Mouse (Mus musculus) heart, embryonic 11.5 days (tissue): ENCODE results near the gene Cux1. TPM values are rescaled to one million over a fixed set of nuclear protein-coding genes. Genes with fewer than 3 reads are reported as not detected.
A peak's percentile ranks its signal among the peaks of the same experiment; 100 is the strongest.

Experiments
- ATAC-seq: fragments of 200-750 bp; cut with Nextera tagmentation; replicated peaks from 2 replicates; pipeline ENCODE4 v1.8.0; 2017; ENCODE audit warnings: moderate library complexity; ENCODE audit not compliant: insufficient number of reproducible peaks, low FRiP score, low TSS enrichment
- H3K27ac ChIP-seq: fragments of 300-500 bp; sonication (generic); 2 replicates; pipeline ENCODE4 v1.5.1; 2014; ENCODE audit warnings: mild to moderate bottlenecking, low read depth, low read length
- H3K27me3 ChIP-seq: fragments of 300-500 bp; sonication (generic); 2 replicates; pipeline ENCODE4 v1.6.1; 2014; ENCODE audit warnings: mild to moderate bottlenecking, low read length, mixed read lengths; ENCODE audit not compliant: control insufficient read depth, insufficient read depth
- H3K36me3 ChIP-seq: fragments of 300-500 bp; sonication (generic); 2 replicates; pipeline ENCODE4 v1.6.1; 2014; ENCODE audit warnings: mild to moderate bottlenecking, low read length, moderate library complexity, mixed read lengths; ENCODE audit not compliant: control insufficient read depth, insufficient read depth
- H3K4me1 ChIP-seq: fragments of 300-500 bp; sonication (generic); 2 replicates; pipeline ENCODE4 v1.6.1; 2014; ENCODE audit warnings: low read length; ENCODE audit not compliant: control insufficient read depth, insufficient read depth
- H3K4me2 ChIP-seq: fragments of 300-500 bp; sonication (generic); 2 replicates; pipeline ENCODE4 v1.6.1; 2014; ENCODE audit warnings: mild to moderate bottlenecking, moderate library complexity
- H3K4me3 ChIP-seq: fragments of 300-500 bp; sonication (generic); 2 replicates; pipeline ENCODE4 v1.5.1; 2014; ENCODE audit warnings: low read depth, low read length
- H3K9ac ChIP-seq: fragments of 300-500 bp; sonication (generic); 2 replicates; pipeline ENCODE4 v1.6.1; 2014; ENCODE audit warnings: mild to moderate bottlenecking, low read depth, low read length, moderate library complexity
- H3K9me3 ChIP-seq: fragments of 300-500 bp; sonication (generic); replicated peaks from 2 replicates; pipeline ENCODE4 v1.6.1; 2016; ENCODE audit warnings: low read length; ENCODE audit not compliant: control insufficient read depth
- WGBS: fragments of 180-500 bp; shearing (Covaris S2); extraction: QIAGEN DNeasy Blood & Tissue Kit; methylation state at CpG from one replicate; pipeline ENCODE4 v1.1.7; 2014; ENCODE audit not compliant: insufficient replicate concordance; 5-methylcytosine and 5-hydroxymethylcytosine counted together
- polyA plus RNA-seq: library from polyadenylated mRNA; unstranded; fragments of >200 nt; fragmentation: Nextera tagmentation; extraction: Ambion mirVana; gene quantifications from 2 replicates; pipeline ENCODE4 v1.2.1, GENCODE M21; 2014

The Cux1 gene
- polyA plus RNA-seq, 1 experiment from 2014 or later, result 67.5 TPM

DNA sequence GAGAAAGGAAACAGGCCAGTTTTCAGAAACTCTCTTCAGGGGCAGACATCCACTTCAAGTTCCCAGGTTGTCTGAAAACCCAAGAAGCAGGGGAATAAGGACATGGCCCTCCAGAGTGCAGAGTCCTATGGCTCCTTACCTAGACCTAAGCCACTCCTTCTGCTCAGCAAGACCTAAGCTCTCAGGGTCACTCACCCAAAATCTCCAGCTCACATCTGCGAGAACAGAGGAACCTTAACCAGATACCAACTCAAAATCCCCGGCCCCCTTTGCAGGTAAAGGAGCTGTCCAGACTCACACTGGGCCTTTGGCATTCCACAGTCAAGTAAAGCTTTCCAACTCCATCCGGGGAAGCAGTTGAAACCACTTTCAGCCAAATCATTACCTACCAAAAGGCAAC, 3.3 kb downstream of the Cux1 start:
- Histone ChIP-seq H3K27me3 (0 out of 2 replicates have a peak, but pooled peaks cover 2% of the 10 kb centered on the region), H3K36me3 (no peaks in the 10 kb centered on the region), H3K27ac (no peak overlapping the region), H3K9me3 (no peaks in the 10 kb centered on the region), H3K9ac (no peak overlapping the region), H3K4me2 (0 out of 2 replicates have a peak overlapping the region, but pooled peaks have one; percentile 7), H3K4me1 (peaks cover 6% of the 10 kb centered on the region), H3K4me3 (no peak overlapping the region; the same call in 1 of the 2 replicates)
- ATAC-seq, result no peak
- 42% methylated on average over 3 of the region's 3 CpGs for WGBS

DNA sequence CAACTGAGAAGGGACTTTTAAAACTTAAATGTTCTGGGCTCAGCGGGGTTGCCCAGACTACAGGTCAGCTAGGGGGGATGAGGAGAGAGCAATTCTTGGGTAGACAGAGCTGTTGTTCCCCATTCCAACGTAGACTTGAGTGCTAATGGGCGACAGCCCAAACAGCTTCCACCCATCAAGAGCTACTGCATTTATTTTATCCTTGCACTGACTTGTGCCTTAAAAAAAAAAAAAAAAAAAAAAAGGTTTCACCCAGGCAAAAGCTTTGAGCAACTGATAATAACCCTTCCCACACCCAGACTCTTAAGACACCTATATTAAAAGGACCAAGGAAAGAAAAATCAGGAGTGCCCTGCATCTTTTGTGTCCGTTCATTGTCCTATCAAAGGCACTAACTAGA, 4.2 kb downstream of the Cux1 start:
- ATAC-seq, result no peak
- Histone ChIP-seq H3K27me3 (no peaks in the 10 kb centered on the region), H3K27ac (no peak overlapping the region), H3K4me1 (peaks cover 6% of the 10 kb centered on the region), H3K4me3 (no peak overlapping the region), H3K4me2 (no peak overlapping the region), H3K9ac (no peak overlapping the region), H3K9me3 (no peaks in the 10 kb centered on the region), H3K36me3 (no peaks in the 10 kb centered on the region)
- WGBS, result 69% methylated on average over 4 of the region's 4 CpGs

DNA sequence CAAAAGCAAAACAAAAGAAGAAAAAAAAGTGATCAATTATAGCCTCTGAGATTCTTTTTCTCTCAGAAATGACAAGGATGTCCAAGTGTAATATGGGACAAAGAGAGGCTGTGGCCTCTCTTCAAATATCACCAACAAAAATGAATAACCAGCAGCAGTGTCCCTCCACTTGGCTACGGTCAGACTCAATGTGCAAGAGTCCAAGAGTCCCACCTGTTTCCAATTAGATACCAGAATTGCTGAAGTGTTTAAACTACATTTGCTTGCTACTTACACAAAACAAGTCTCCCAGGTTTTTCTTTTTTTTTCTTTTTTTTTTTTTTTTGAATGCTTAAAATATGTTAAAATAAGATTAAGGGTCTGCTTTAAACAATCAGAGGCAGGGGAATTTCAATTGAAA, 5.1 kb downstream of the Cux1 start:
- H3K27me3 ChIP-seq, result no peaks in the 10 kb centered on the region
- H3K4me3 ChIP-seq, result no peak overlapping the region
- H3K9ac ChIP-seq, result no peak overlapping the region
- no peak overlapping the region for H3K27ac ChIP-seq
- WGBS, result 65% methylated on average over 1 of the region's 1 CpGs
- H3K4me1 ChIP-seq, result peaks cover 10% of the 10 kb centered on the region
- no peak overlapping the region for H3K4me2 ChIP-seq
- H3K9me3 ChIP-seq, result no peaks in the 10 kb centered on the region
- no peaks in the 10 kb centered on the region for H3K36me3 ChIP-seq
- no peak for ATAC-seq

- peaks cover 16% of the 10 kb centered on the region for H3K4me1 ChIP-seq
- H3K36me3 ChIP-seq, result no peaks in the 10 kb centered on the region
- no peaks in the 10 kb centered on the region for H3K9me3 ChIP-seq
- no peak overlapping the region for H3K4me3 ChIP-seq
- WGBS, result 79% methylated on average over 1 of the region's 1 CpGs
- H3K27ac ChIP-seq, result no peak overlapping the region
- H3K27me3 ChIP-seq, result no peaks in the 10 kb centered on the region
- no peak overlapping the region for H3K4me2 ChIP-seq
- ATAC-seq, result no peak
- no peak overlapping the region for H3K9ac ChIP-seq
These were observed 5.6 kb downstream of the Cux1 start for GRCm38 (mm10) chr5:136561641-136562040.

GRCm38 (mm10) chr5:136560656-136561055, 6.6 kb downstream of the Cux1 start:
- H3K27ac ChIP-seq, result no peak overlapping the region
- no peak for ATAC-seq
- peaks cover 26% of the 10 kb centered on the region for H3K4me1 ChIP-seq
- 63% methylated on average over 7 of the region's 7 CpGs for WGBS
- no peak overlapping the region for H3K9ac ChIP-seq
- no peaks in the 10 kb centered on the region for H3K27me3 ChIP-seq
- no peak overlapping the region for H3K4me2 ChIP-seq
- H3K4me3 ChIP-seq, result no peak overlapping the region
- H3K36me3 ChIP-seq, result no peaks in the 10 kb centered on the region
- no peaks in the 10 kb centered on the region for H3K9me3 ChIP-seq

DNA sequence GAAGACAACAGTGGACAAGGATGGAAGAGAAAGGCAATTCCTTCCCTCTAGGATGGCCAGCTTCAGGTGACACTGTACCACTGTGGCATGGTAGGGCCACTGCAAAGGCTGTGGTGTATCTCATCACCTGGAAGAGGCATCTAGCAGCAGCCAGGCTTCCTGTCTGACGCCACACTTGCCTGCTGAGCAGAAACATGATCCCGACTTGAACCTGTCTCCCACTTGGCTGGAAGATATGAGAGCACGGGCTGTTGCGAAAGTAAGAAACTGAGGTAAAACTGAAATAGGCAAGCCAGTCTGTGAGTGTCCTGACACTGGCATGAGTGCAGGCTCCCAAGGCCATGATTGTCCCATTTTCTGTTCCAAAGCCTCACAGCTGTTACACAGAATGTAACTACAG, 9.8 kb downstream of the Cux1 start:
- Histone ChIP-seq H3K4me1 (peaks cover 44% of the 10 kb centered on the region), H3K27me3 (no peaks in the 10 kb centered on the region), H3K36me3 (no peaks in the 10 kb centered on the region), H3K4me3 (no peak overlapping the region), H3K9ac (no peak overlapping the region), H3K9me3 (no peaks in the 10 kb centered on the region), H3K27ac (no peak overlapping the region), H3K4me2 (no peak overlapping the region)
- ATAC-seq, result no peak
- 40% methylated on average over 4 of the region's 4 CpGs for WGBS

DNA sequence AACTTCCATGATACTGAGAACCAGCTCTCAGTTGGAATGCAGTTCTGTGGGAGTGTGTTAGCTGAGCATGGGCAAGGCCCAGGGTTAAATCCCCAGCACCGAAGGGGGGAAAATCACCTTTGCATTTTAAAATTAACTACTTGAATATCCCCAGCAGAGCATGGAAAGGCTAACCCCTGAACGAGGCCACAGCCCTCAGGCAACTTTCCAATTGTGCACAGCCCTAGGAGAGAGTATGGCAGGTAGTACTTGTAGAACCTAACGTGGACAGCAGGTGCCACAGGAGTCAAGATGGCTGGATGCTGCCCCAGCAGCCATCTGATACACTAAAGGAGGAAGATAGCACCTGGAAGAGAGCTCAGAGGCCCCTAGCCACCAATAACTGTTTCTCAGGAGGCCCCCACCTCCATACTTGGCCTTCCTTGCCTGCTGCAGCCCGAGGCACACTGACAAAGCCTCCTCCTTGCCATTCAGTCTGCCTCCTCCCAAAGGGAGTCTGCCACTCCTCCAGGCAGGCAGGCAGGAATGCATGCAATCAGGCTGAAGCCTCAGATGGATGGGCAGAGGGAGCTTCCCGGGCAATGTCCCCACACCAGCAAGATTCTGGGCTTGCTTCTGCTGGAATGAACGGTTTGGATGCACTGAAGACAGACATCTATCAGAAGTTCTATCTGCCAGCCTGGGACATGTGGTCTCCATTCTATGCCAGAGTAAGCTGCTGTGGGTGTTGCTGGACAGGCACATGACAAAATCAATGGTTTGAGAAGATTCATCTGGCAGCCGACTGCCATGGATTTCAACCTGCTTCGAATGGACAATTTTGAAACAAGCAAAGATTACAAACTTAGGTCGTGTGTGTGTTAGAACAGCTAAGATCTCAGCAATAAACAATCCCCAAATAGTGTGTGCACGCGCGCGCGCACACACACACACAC, 10.7 kb downstream of the Cux1 start:
- H3K4me2 ChIP-seq, result peak overlapping the region; percentile 31; the same call in 1 of the 2 replicates
- H3K27me3 ChIP-seq, result no peaks in the 10 kb centered on the region
- WGBS, result 80% methylated on average over 14 of the region's 14 CpGs
- no peaks in the 10 kb centered on the region for H3K36me3 ChIP-seq
- H3K4me1 ChIP-seq, result peaks cover 53% of the 10 kb centered on the region
- ATAC-seq, result no peak
- H3K9ac ChIP-seq, result no peak overlapping the region
- H3K9me3 ChIP-seq, result no peaks in the 10 kb centered on the region
- H3K4me3 ChIP-seq, result no peak overlapping the region
- H3K27ac ChIP-seq, result peak overlapping the region; percentile 76; the same call in 1 of the 2 replicates

DNA sequence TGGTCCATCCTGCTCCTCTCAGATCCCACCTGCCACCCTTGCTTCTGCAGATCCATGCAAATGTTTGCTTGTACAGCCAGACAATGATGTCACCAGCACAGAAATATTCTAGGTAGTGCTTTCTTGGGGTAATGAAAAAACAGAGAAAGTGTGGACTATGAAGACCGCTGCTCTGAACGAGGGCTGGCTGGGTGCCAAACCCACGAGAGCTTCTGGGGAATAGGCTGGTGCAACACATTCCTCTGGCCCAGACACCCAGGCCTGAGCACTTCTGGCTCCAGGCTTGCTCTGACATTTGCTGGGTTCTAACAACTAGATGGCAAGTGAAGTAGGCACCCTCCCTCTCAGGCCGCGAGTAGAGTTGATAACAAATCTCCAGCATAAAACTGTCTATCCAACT, 11.6 kb downstream of the Cux1 start:
- 12% methylated on average over 5 of the region's 5 CpGs for WGBS
- Histone ChIP-seq H3K27me3 (no peaks in the 10 kb centered on the region), H3K4me2 (peak overlapping the region; percentile 31), H3K27ac (peak overlapping the region; percentile 76), H3K36me3 (no peaks in the 10 kb centered on the region), H3K9me3 (no peaks in the 10 kb centered on the region), H3K9ac (no peak overlapping the region), H3K4me3 (no peak overlapping the region), H3K4me1 (peaks cover 59% of the 10 kb centered on the region)
- peak; percentile 71; the same call in 1 of the 2 replicates for ATAC-seq

- no peaks in the 10 kb centered on the region for H3K9me3 ChIP-seq
- no peak for ATAC-seq
- no peaks in the 10 kb centered on the region for H3K27me3 ChIP-seq
- H3K4me1 ChIP-seq, result peaks cover 67% of the 10 kb centered on the region
- H3K36me3 ChIP-seq, result no peaks in the 10 kb centered on the region
- no peak overlapping the region for H3K4me2 ChIP-seq
- H3K9ac ChIP-seq, result no peak overlapping the region
- H3K27ac ChIP-seq, result no peak overlapping the region
- no peak overlapping the region for H3K4me3 ChIP-seq
These were observed 14.5 kb downstream of the Cux1 start for GRCm38 (mm10) chr5:136552832-136553231.
